Comparison of ENCODE assay signal across 10 mouse cellular contexts in the genomic region with DNA sequence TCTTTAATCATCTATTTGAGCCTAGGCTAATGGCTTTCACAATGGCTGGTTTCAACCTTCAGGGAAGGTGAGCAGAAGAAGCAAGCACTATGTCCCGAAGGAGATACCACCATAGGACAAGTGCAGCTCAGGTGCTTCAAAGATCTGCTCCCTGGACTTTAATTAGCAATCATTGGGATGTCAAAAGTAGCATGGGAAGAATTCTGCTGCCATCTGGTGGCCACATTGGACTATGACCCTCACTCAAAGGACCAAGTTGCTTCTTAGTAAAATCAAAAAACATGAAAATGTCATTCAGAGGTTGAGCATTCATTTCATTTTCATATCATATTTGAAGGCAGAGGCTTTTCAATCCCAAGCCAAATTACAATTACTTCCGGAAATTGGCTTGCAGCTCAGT.
DNase-seq lines count a peak whose midpoint lies in the region; ATAC-seq and TF ChIP-seq lines count a peak whose summit lies in the region.
"Had no signal": no experiment of that assay in that cellular context is flagged by ENCODE, and none has a peak within 500 bp of the region (broad histone marks: within the 10 kb centered on the region; RNA-seq: fewer than 3 reads in every experiment).

No protein-coding gene starts in this region.

- H3K4me2 ChIP-seq in lung, postnatal 0 days (replicated peaks; ENCODE audit: low read depth, low read length): no peak overlapping the region
- H3K4me2 ChIP-seq in stomach, postnatal 0 days (replicated peaks; ENCODE audit: low read depth): no peak overlapping the region
- H3K4me2 ChIP-seq: limb, embryonic 13.5 days; stomach, embryonic 15.5 days had no signal

- ATAC-seq in lung, postnatal 0 days: no peak
- no peak for ATAC-seq in stomach, postnatal 0 days (ENCODE audit: low FRiP score, low TSS enrichment)

- TF ChIP-seq CTCF in gastrocnemius, adult 2 months (IDR thresholded peaks at IDR 0.05): peak; percentile 72
- TF ChIP-seq CTCF in cortical plate, adult 2 months (IDR thresholded peaks at IDR 0.05; ENCODE audit: extremely low read depth, insufficient read depth, low read length): peak; percentile 77
- peak; percentile 83 for TF ChIP-seq CTCF in lung, postnatal 0 days (IDR thresholded peaks at IDR 0.05)
- TF ChIP-seq CTCF in stomach, postnatal 0 days (IDR thresholded peaks at IDR 0.05; ENCODE audit: low read depth): peak; percentile 89

- no peak overlapping the region for H3K27ac ChIP-seq in gastrocnemius, adult 2 months
- H3K27ac ChIP-seq in cortical plate, adult 2 months (ENCODE audit: insufficient read depth, low read length): no peak overlapping the region
- no peak overlapping the region for H3K27ac ChIP-seq in lung, postnatal 0 days (ENCODE audit: low read length)
- H3K27ac ChIP-seq in stomach, postnatal 0 days (replicated peaks): no peak overlapping the region
- H3K27ac ChIP-seq: limb, embryonic 13.5 days; stomach, embryonic 15.5 days had no signal

- peak; percentile 24 for DNase-seq in gastrocnemius, adult 2 months
- no peak for DNase-seq in gastrocnemius, adult 8-10 months (ENCODE audit: low spot score in 2 of 2)
- peak; percentile 11 to 33 for DNase-seq in urinary bladder, postnatal 36 days (ENCODE audit: low spot score in 2 of 2)
- DNase-seq in urinary bladder, postnatal 10 days (ENCODE audit: low spot score): no peak
- peak; percentile 74 for DNase-seq in kidney, postnatal 10 days
- peak; percentile 62 for DNase-seq in lung, postnatal 0 days (ENCODE audit: low spot score)
- peak; percentile 52 for DNase-seq in stomach, postnatal 0 days (ENCODE audit: low spot score)

- H3K9ac ChIP-seq in lung, postnatal 0 days (replicated peaks; ENCODE audit: low read depth): no peak overlapping the region
- no peak overlapping the region for H3K9ac ChIP-seq in stomach, postnatal 0 days (ENCODE audit: low read length)
- H3K9ac ChIP-seq: limb, embryonic 13.5 days; stomach, embryonic 15.5 days had no signal

- H3K4me3 ChIP-seq in gastrocnemius, adult 2 months: no peak overlapping the region
- no peak overlapping the region for H3K4me3 ChIP-seq in cortical plate, adult 2 months (ENCODE audit: insufficient read depth, low read length)
- no peak overlapping the region for H3K4me3 ChIP-seq in lung, postnatal 0 days (ENCODE audit: low read depth, low read length)
- H3K4me3 ChIP-seq in stomach, postnatal 0 days (ENCODE audit: low read depth, low read length): no peak overlapping the region
- H3K4me3 ChIP-seq: limb, embryonic 13.5 days; stomach, embryonic 15.5 days had no signal

- no peaks in the 10 kb centered on the region for H3K9me3 ChIP-seq in lung, postnatal 0 days (ENCODE audit: low read length)
- H3K9me3 ChIP-seq in stomach, postnatal 0 days (ENCODE audit: control insufficient read depth, low read length): no peaks in the 10 kb centered on the region
- H3K9me3 ChIP-seq: stomach, embryonic 15.5 days had no signal

- WGBS in lung, postnatal 0 days: 11% methylated on average over 2 of the region's 2 CpGs
- 19% methylated on average over 2 of the region's 2 CpGs for WGBS in stomach, postnatal 0 days

- no peaks in the 10 kb centered on the region for H3K36me3 ChIP-seq in lung, postnatal 0 days (ENCODE audit: insufficient read depth, low read length)
- no peaks in the 10 kb centered on the region for H3K36me3 ChIP-seq in stomach, postnatal 0 days (ENCODE audit: control insufficient read depth, insufficient read depth, low read length)
- H3K36me3 ChIP-seq: limb, embryonic 13.5 days; stomach, embryonic 15.5 days had no signal

- TF ChIP-seq EP300 in lung, postnatal 0 days (IDR thresholded peaks at IDR 0.05): no peak
- no peak for TF ChIP-seq EP300 in stomach, postnatal 0 days (optimal IDR thresholded peaks at IDR 0.05)

- no peaks in the 10 kb centered on the region for H3K27me3 ChIP-seq in lung, postnatal 0 days (replicated peaks; ENCODE audit: insufficient read depth, low read length)
- no peaks in the 10 kb centered on the region for H3K27me3 ChIP-seq in stomach, postnatal 0 days (ENCODE audit: control insufficient read depth, insufficient read depth, low read length)
- H3K27me3 ChIP-seq: limb, embryonic 13.5 days; stomach, embryonic 15.5 days had no signal

- TF ChIP-seq POLR2A in cortical plate, adult 2 months (IDR thresholded peaks at IDR 0.05; ENCODE audit: extremely low read depth, insufficient read depth, low read length): no peak

- no peaks in the 10 kb centered on the region for H3K4me1 ChIP-seq in cortical plate, adult 2 months (ENCODE audit: control insufficient read depth, insufficient read depth, low read length)
- H3K4me1 ChIP-seq in lung, postnatal 0 days (ENCODE audit: insufficient read depth, low read depth, low read length): no peaks in the 10 kb centered on the region
- H3K4me1 ChIP-seq in stomach, postnatal 0 days (replicated peaks; ENCODE audit: control insufficient read depth, insufficient read depth): no peaks in the 10 kb centered on the region
- H3K4me1 ChIP-seq: stomach, embryonic 15.5 days had no signal

- intact Hi-C loops in gastrocnemius, adult 2 months (cut with DNase I): no loop called here

Comparison
In these comparisons a context has a peak if more than half of its experiments do, and no peak if none do; other contexts are left out.
1. DNase-seq: peak in gastrocnemius, adult 2 months (single experiment), urinary bladder, postnatal 36 days (2 of 2), kidney, postnatal 10 days (single experiment), lung, postnatal 0 days (single experiment) and stomach, postnatal 0 days (single experiment); none in gastrocnemius, adult 8-10 months (0 of 2) and urinary bladder, postnatal 10 days (single experiment).
2. Peak in every context shown above with its lines, with median percentiles within 50 percentile points of each other: CTCF ChIP-seq.